Mouse (Mus musculus): ENCODE data around the gene Prkar2a. TPM values are rescaled to one million over a fixed set of nuclear protein-coding genes. Genes with fewer than 3 reads are reported as not detected.

Prkar2a gene
- total RNA-seq, 1 experiment from 2014 or later = 21.9 TPM

GRCm38 (mm10) chr9:108689993-108690392 lies 879 bp downstream of the Prkar2a start:
- ATAC-seq (replicated peaks in 1 of 2; ENCODE audit: insufficient read depth in 1 of 2, low FRiP score in 2 of 2, low TSS enrichment in 1 of 2, low read depth in 1 of 2, poor library complexity in 2 of 2, severe bottlenecking in 2 of 2) = no peak

- no peak for ATAC-seq (replicated peaks in 1 of 2; ENCODE audit: insufficient read depth in 1 of 2, low FRiP score in 2 of 2, low TSS enrichment in 1 of 2, low read depth in 1 of 2, poor library complexity in 2 of 2, severe bottlenecking in 2 of 2)
Observed at GRCm38 (mm10) chr9:108690914-108691313, 1.8 kb downstream of the Prkar2a start.

GRCm38 (mm10) chr9:108691371-108691770 lies 2.3 kb downstream of the Prkar2a start:
- ATAC-seq (replicated peaks in 1 of 2; ENCODE audit: insufficient read depth in 1 of 2, low FRiP score in 2 of 2, low TSS enrichment in 1 of 2, low read depth in 1 of 2, poor library complexity in 2 of 2, severe bottlenecking in 2 of 2) = 0 out of 4 replicates have a peak, but pooled peaks of 1 of the 2 experiments have one; percentile 13

GRCm38 (mm10) chr9:108691846-108692225 lies 2.7 kb downstream of the Prkar2a start:
- peak; percentile 33 to 72; a peak in 2 of 4 replicates for ATAC-seq (replicated peaks in 1 of 2; ENCODE audit: insufficient read depth in 1 of 2, low FRiP score in 2 of 2, low TSS enrichment in 1 of 2, low read depth in 1 of 2, poor library complexity in 2 of 2, severe bottlenecking in 2 of 2)

GRCm38 (mm10) chr9:108692226-108693041 lies 3.3 kb downstream of the Prkar2a start:
- ATAC-seq (replicated peaks in 1 of 2; ENCODE audit: insufficient read depth in 1 of 2, low FRiP score in 2 of 2, low TSS enrichment in 1 of 2, low read depth in 1 of 2, poor library complexity in 2 of 2, severe bottlenecking in 2 of 2) = peak; percentile 17 to 47; a peak in 2 of 4 replicates

GRCm38 (mm10) chr9:108693946-108694345 lies 4.8 kb downstream of the Prkar2a start:
- no peak for ATAC-seq (replicated peaks in 1 of 2; ENCODE audit: insufficient read depth in 1 of 2, low FRiP score in 2 of 2, low TSS enrichment in 1 of 2, low read depth in 1 of 2, poor library complexity in 2 of 2, severe bottlenecking in 2 of 2)

GRCm38 (mm10) chr9:108694533-108694932 lies 5.4 kb downstream of the Prkar2a start:
- ATAC-seq (replicated peaks in 1 of 2; ENCODE audit: insufficient read depth in 1 of 2, low FRiP score in 2 of 2, low TSS enrichment in 1 of 2, low read depth in 1 of 2, poor library complexity in 2 of 2, severe bottlenecking in 2 of 2) = no peak

GRCm38 (mm10) chr9:108702476-108702875 lies 13.4 kb downstream of the Prkar2a start:
- ATAC-seq (replicated peaks in 1 of 2; ENCODE audit: insufficient read depth in 1 of 2, low FRiP score in 2 of 2, low TSS enrichment in 1 of 2, low read depth in 1 of 2, poor library complexity in 2 of 2, severe bottlenecking in 2 of 2) = no peak

GRCm38 (mm10) chr9:108703373-108704110 lies 14.4 kb downstream of the Prkar2a start:
- no peak for ATAC-seq (replicated peaks in 1 of 2; ENCODE audit: insufficient read depth in 1 of 2, low FRiP score in 2 of 2, low TSS enrichment in 1 of 2, low read depth in 1 of 2, poor library complexity in 2 of 2, severe bottlenecking in 2 of 2)

GRCm38 (mm10) chr9:108704591-108704990 lies 15.5 kb downstream of the Prkar2a start:
- no peak for ATAC-seq (replicated peaks in 1 of 2; ENCODE audit: insufficient read depth in 1 of 2, low FRiP score in 2 of 2, low TSS enrichment in 1 of 2, low read depth in 1 of 2, poor library complexity in 2 of 2, severe bottlenecking in 2 of 2)

GRCm38 (mm10) chr9:108707212-108707611 lies 18.1 kb downstream of the Prkar2a start:
- no peak for ATAC-seq (replicated peaks in 1 of 2; ENCODE audit: insufficient read depth in 1 of 2, low FRiP score in 2 of 2, low TSS enrichment in 1 of 2, low read depth in 1 of 2, poor library complexity in 2 of 2, severe bottlenecking in 2 of 2)

- ATAC-seq (replicated peaks in 1 of 2; ENCODE audit: insufficient read depth in 1 of 2, low FRiP score in 2 of 2, low TSS enrichment in 1 of 2, low read depth in 1 of 2, poor library complexity in 2 of 2, severe bottlenecking in 2 of 2) = no peak
Observed at GRCm38 (mm10) chr9:108708833-108709232, 19.7 kb downstream of the Prkar2a start.

- no peak for ATAC-seq (replicated peaks in 1 of 2; ENCODE audit: insufficient read depth in 1 of 2, low FRiP score in 2 of 2, low TSS enrichment in 1 of 2, low read depth in 1 of 2, poor library complexity in 2 of 2, severe bottlenecking in 2 of 2)
Observed at GRCm38 (mm10) chr9:108710767-108711166, 21.7 kb downstream of the Prkar2a start.

GRCm38 (mm10) chr9:108716199-108716598 lies 27.1 kb downstream of the Prkar2a start:
- no peak for ATAC-seq (replicated peaks in 1 of 2; ENCODE audit: insufficient read depth in 1 of 2, low FRiP score in 2 of 2, low TSS enrichment in 1 of 2, low read depth in 1 of 2, poor library complexity in 2 of 2, severe bottlenecking in 2 of 2)

GRCm38 (mm10) chr9:108723751-108724150 lies 34.6 kb downstream of the Prkar2a start:
- no peak for ATAC-seq (replicated peaks in 1 of 2; ENCODE audit: insufficient read depth in 1 of 2, low FRiP score in 2 of 2, low TSS enrichment in 1 of 2, low read depth in 1 of 2, poor library complexity in 2 of 2, severe bottlenecking in 2 of 2)

- no peak for ATAC-seq (replicated peaks in 1 of 2; ENCODE audit: insufficient read depth in 1 of 2, low FRiP score in 2 of 2, low TSS enrichment in 1 of 2, low read depth in 1 of 2, poor library complexity in 2 of 2, severe bottlenecking in 2 of 2)
Observed at GRCm38 (mm10) chr9:108726116-108726515, 37.0 kb downstream of the Prkar2a start.

GRCm38 (mm10) chr9:108729050-108729449 lies 39.9 kb downstream of the Prkar2a start:
- ATAC-seq (replicated peaks in 1 of 2; ENCODE audit: insufficient read depth in 1 of 2, low FRiP score in 2 of 2, low TSS enrichment in 1 of 2, low read depth in 1 of 2, poor library complexity in 2 of 2, severe bottlenecking in 2 of 2) = no peak

- no peak for ATAC-seq (replicated peaks in 1 of 2; ENCODE audit: insufficient read depth in 1 of 2, low FRiP score in 2 of 2, low TSS enrichment in 1 of 2, low read depth in 1 of 2, poor library complexity in 2 of 2, severe bottlenecking in 2 of 2)
Observed at GRCm38 (mm10) chr9:108732462-108732861, 43.3 kb downstream of the Prkar2a start.
